Mouse (Mus musculus) ES-Bruce4 (cell line): ENCODE data around the gene Aaas.

Experiments used
- CTCF ChIP-seq: IDR thresholded peaks from one replicate; pipeline ENCODE4 v1.8.1; 2011; ENCODE audit warnings: low read depth, low read length
- EP300 ChIP-seq: IDR thresholded peaks from 2 replicates; pipeline ENCODE4 v1.6.1; 2011; ENCODE audit warnings: low read depth, low read length; ENCODE audit not compliant: insufficient read depth
- POLR2A ChIP-seq: IDR thresholded peaks from one replicate; pipeline ENCODE4 v1.8.1; 2011; ENCODE audit warnings: low read length; ENCODE audit not compliant: insufficient read depth

DNA sequence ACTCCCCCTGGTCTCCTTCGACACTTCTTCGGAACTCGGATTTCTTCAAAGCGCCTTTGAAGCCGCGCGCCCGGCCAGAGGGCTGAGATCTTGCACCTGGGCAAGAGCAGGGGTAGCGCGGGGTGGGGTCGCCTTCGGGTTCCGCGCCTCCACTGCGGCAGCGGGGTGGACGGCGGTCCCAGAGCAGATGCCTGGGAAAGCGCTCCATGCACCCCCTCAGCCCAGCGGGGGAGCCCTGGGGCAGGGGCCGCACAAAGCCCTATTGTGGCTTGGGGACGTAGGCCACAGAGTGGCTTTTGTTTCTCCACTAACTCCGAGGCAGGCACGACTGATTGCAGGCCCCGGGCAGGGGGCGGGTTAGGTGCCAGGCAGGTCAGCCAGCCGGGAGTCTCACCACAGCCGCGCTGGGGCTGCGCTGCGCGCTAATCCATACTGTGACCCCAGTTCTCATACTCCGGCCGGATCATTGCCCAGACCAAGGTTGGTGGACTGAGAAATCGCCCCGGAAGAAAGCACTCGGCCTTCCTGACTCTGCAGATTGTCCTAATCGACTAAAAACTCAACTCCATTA is 5.4 kb upstream of the Aaas start:
- TF ChIP-seq POLR2A: no peak
- no peak for TF ChIP-seq CTCF
- TF ChIP-seq EP300: no peak
